Mouse (Mus musculus) limb, embryonic 11.5 days (tissue): ENCODE data around the gene Rassf1. TPM values are rescaled to one million over a fixed set of nuclear protein-coding genes. Genes with fewer than 3 reads are reported as not detected.

ENCODE experiments used
- ATAC-seq: fragments of 200-750 bp; cut with Nextera tagmentation; 2 replicates; pipeline ENCODE4 v1.8.0; 2017; ENCODE audit warnings: low read depth; ENCODE audit not compliant: insufficient number of reproducible peaks, low FRiP score, low TSS enrichment
- DNase-seq: peaks from one replicate; pipeline ENCODE4 v3.0.0-alpha.2; 2015; ENCODE audit warnings: low spot score
- H3K27ac ChIP-seq: fragments of 300-500 bp; sonication (generic); replicated peaks from 2 replicates; pipeline ENCODE4 v1.5.1; 2014; ENCODE audit warnings: low read depth, mild to moderate bottlenecking, low read length
- H3K27me3 ChIP-seq: fragments of 300-500 bp; sonication (generic); 2 replicates; pipeline ENCODE4 v1.6.1; 2014; ENCODE audit warnings: mild to moderate bottlenecking, low read length, mixed read lengths; ENCODE audit not compliant: control insufficient read depth, insufficient read depth
- H3K36me3 ChIP-seq: fragments of 300-500 bp; sonication (generic); 2 replicates; pipeline ENCODE4 v1.6.1; 2014; ENCODE audit warnings: mild to moderate bottlenecking, low read length, moderate library complexity, mixed read lengths; ENCODE audit not compliant: control insufficient read depth, insufficient read depth
- H3K4me1 ChIP-seq: fragments of 300-500 bp; sonication (generic); 2 replicates; pipeline ENCODE4 v1.6.1; 2014; ENCODE audit warnings: low read length, mixed read lengths; ENCODE audit not compliant: control insufficient read depth, insufficient read depth
- H3K4me2 ChIP-seq: fragments of 300-500 bp; sonication (generic); 2 replicates; pipeline ENCODE4 v1.6.1; 2014; ENCODE audit warnings: low read depth, mild to moderate bottlenecking, moderate library complexity; ENCODE audit not compliant: severe bottlenecking
- H3K4me3 ChIP-seq: fragments of 300-500 bp; sonication (generic); 2 replicates; pipeline ENCODE4 v1.5.1; 2014; ENCODE audit warnings: low read depth, low read length
- H3K9ac ChIP-seq: fragments of 300-500 bp; sonication (generic); 2 replicates; pipeline ENCODE4 v1.6.1; 2014; ENCODE audit warnings: mild to moderate bottlenecking, low read length
- H3K9me3 ChIP-seq: fragments of 300-500 bp; sonication (generic); 2 replicates; pipeline ENCODE4 v1.6.1; 2016; ENCODE audit warnings: low read length; ENCODE audit not compliant: control insufficient read depth
- WGBS: fragments of 180-500 bp; shearing (Covaris S2); extraction: QIAGEN DNeasy Blood & Tissue Kit; methylation state at CpG from one replicate; pipeline ENCODE4 v1.1.7; 2014; 5-methylcytosine and 5-hydroxymethylcytosine counted together
- polyA plus RNA-seq: library from polyadenylated mRNA; unstranded; fragments of >200 nt; fragmentation: Nextera tagmentation; extraction: Ambion mirVana; gene quantifications from 2 replicates; pipeline ENCODE4 v1.2.1, GENCODE M21; 2014

Rassf1 gene
- polyA plus RNA-seq, 1 experiment from 2014 or later = 46.7 TPM

DNA sequence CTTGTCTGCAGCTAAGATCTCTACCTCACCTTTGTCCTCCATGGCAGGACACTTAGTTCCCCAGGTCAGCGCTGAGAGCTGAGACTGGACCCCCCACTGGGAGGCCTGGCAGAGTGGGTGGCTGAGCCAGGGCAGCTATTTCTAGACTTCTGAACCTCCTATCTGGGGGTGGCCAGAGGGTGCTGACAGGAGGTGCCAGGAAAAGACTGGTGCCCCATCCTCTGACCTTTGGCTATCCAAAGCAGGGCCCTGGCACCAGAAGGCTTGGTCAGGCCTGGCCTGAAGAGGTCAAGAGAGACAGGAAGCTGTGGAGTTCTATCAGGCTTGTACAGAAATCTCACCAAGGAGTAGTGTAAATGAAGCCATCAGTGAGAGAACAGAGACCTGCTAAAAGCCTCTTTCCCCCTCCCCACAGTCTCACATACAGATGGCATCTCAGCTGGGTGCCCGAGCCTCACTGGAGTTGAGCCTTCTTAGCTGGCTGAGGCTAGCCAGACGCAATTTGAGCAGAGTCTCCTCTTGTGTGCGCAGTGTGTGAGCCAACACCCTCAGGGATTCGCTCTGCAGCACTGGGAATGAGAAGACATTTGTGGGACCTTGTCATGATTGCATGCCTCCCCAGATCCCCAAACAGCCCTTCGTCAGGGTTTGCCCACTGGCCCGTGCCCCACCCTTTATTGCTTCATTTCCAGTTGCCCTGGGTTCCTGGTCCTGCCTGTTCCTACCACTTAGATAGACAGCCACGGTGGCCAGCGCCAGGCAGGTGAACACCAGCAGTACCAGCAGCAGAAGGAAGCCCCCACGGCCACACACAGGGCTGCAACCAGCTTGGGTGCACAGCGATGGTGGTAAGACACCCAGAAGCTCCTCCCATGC, 42.0 kb downstream of the Rassf1 start:
- DNase-seq (no peak), ATAC-seq (no peak)
- no peaks in the 10 kb centered on the region for H3K9me3 ChIP-seq
- 82% methylated on average over 11 of the region's 11 CpGs for WGBS
- no peak overlapping the region for H3K9ac ChIP-seq
- peaks cover 2% of the 10 kb centered on the region for H3K4me1 ChIP-seq
- no peak overlapping the region for H3K4me2 ChIP-seq
- H3K27ac ChIP-seq = no peak overlapping the region
- peaks cover 27% of the 10 kb centered on the region for H3K36me3 ChIP-seq
- no peak overlapping the region for H3K4me3 ChIP-seq
- H3K27me3 ChIP-seq = no peaks in the 10 kb centered on the region

DNA sequence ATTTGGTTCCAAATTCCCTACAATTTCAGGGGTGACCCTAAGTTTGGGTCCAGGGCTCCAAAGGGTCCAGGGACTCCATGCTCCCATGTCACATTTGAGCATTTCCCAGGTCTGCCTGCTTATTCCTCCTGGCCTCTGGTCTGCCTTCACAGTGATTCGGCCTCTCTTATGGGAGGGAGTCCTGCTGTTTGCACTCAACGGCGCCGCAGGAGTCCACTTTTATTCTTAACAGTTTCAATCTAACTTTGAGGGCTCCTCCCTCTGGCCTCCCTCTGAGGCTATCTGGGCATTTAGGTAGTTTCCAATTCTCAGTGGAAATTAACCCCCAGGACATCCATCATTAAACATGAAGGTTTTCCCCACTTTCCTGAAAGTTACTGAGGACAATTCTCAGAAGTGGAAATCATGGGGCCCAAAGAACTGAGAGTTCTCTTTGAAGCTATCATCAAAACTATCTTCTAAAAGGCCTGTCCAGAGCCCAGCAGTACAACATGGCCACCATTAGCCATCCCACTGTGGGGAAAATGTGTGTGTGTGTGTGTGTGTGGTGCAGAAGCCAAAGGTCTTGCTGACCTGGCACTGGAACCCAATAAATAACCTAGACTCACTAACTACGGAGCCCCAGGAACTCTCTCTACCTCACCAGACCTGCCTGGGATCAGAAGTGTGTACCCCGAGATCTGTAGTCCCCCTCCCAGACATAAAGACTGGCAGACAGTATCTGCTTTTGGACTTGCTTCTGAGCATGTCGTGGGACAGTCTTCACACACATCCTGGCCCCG, 43.1 kb downstream of the Rassf1 start:
- no peak for ATAC-seq
- H3K9me3 ChIP-seq = no peaks in the 10 kb centered on the region
- H3K9ac ChIP-seq = no peak overlapping the region

DNA sequence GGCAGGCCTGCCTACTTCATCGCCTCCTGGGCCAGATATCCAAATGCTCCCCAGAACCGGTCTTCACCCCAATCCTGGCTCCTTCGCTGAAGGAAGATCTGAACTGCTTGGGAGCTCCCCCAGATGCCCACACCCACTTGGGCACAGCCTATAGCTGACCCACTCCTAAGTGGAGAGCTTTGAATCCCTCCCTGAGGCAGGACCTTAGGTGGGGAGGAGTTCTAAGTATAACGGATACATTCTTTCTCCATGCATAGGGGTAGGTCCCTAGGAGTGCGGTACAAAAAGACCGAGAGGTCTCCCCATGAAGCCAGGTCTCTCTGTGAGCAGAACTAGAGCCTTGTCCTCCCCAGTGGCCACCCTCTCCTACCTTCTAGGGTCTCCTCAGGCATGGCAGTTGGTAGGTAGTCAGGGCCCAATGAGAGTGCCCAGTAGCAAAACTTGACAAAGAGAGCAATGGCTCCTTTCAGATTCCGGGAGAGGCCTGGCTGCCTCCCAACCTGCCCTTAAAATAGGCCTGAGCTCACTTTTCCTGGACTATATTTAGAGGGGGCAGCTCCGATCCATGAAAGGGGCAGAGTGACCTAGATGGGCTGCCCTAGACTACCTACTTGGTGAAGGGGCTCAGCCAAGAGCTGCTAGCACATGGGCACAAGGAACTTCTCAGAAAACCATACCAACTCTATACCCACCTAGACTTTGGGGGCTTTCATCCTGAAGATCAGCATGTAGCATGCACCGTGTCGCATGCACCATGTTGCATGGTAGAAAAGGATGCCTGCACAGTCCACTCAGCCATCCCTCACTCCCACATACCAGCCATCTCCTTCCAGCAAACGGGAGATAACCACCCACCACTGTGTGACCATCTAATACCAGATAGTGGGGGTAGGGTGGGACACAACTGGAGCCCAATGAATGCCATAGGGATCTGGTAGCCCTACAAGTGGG, 45.5 kb downstream of the Rassf1 start:
- H3K4me1 ChIP-seq = no peaks in the 10 kb centered on the region
- no peak overlapping the region for H3K4me3 ChIP-seq
- ATAC-seq (no peak), DNase-seq (no peak)
- no peaks in the 10 kb centered on the region for H3K27me3 ChIP-seq
- H3K27ac ChIP-seq = no peak overlapping the region
- H3K4me2 ChIP-seq = no peak overlapping the region
- no peaks in the 10 kb centered on the region for H3K9me3 ChIP-seq
- WGBS = 92% methylated on average over 11 of the region's 11 CpGs
- H3K9ac ChIP-seq = no peak overlapping the region
- peaks cover 12% of the 10 kb centered on the region for H3K36me3 ChIP-seq

More for the DNA sequence above, 43.1 kb downstream of the Rassf1 start:
- no peak overlapping the region for H3K4me2 ChIP-seq
- H3K27me3 ChIP-seq = no peaks in the 10 kb centered on the region
- no peak overlapping the region for H3K4me3 ChIP-seq
- no peak overlapping the region for H3K27ac ChIP-seq
- H3K36me3 ChIP-seq = peaks cover 27% of the 10 kb centered on the region
- no peaks in the 10 kb centered on the region for H3K4me1 ChIP-seq
- DNase-seq = no peak
- WGBS = 75% methylated on average over 8 of the region's 8 CpGs

DNA sequence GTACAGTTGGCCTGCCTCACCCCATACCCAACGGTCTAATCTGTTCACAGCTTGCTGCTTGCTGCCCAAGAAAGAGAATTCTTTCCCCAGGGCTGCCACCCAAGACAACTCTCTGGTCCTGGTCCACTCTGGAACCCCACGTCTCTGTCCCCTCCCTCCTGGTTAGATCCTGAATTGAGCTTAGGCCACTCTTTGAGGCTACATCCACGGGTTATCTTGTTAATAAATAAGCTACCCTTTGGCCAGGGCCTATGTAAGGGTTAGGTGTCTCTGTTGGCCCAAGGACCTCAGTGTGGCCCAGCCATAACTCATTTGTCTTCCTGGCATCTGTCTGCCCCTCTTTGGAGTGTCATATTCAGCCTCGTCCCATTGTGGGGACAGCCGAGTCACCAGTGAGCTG, 47.0 kb downstream of the Rassf1 start:
- Histone ChIP-seq H3K27ac (no peak overlapping the region), H3K9me3 (no peaks in the 10 kb centered on the region), H3K36me3 (peaks cover 5% of the 10 kb centered on the region), H3K4me3 (no peak overlapping the region), H3K4me1 (peaks cover 4% of the 10 kb centered on the region), H3K27me3 (no peaks in the 10 kb centered on the region), H3K9ac (no peak overlapping the region), H3K4me2 (no peak overlapping the region)
- DNase-seq (no peak), ATAC-seq (no peak)
- WGBS = 77% methylated on average over 5 of the region's 5 CpGs

DNA sequence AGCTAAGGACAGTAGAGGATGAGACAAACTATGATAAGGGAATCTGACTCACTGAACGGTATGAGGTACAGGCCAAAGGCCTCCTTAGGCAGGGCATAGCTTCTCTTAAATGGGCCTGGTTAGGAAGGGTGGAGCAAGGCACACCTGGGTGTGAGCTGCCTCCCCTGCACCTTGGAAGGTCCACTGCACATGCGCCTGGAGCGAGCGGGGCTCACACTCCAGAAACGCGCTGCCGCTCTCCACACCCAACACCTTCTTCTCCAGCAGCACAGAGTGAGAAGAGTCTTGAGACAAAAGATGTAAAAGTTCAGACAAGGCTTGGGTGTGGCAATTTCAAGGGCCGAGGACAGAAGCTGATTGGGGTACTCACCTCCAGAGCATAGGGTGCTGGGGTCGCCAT, 48.1 kb downstream of the Rassf1 start:
- Histone ChIP-seq H3K36me3 (no peaks in the 10 kb centered on the region; the same call in 1 of the 2 replicates), H3K4me1 (peaks cover 10% of the 10 kb centered on the region), H3K27me3 (no peaks in the 10 kb centered on the region), H3K9me3 (no peaks in the 10 kb centered on the region), H3K27ac (no peak overlapping the region), H3K4me2 (no peak overlapping the region), H3K4me3 (no peak overlapping the region), H3K9ac (no peak overlapping the region)
- WGBS = 87% methylated on average over 9 of the region's 9 CpGs
- no peak for DNase-seq
- ATAC-seq = no peak

DNA sequence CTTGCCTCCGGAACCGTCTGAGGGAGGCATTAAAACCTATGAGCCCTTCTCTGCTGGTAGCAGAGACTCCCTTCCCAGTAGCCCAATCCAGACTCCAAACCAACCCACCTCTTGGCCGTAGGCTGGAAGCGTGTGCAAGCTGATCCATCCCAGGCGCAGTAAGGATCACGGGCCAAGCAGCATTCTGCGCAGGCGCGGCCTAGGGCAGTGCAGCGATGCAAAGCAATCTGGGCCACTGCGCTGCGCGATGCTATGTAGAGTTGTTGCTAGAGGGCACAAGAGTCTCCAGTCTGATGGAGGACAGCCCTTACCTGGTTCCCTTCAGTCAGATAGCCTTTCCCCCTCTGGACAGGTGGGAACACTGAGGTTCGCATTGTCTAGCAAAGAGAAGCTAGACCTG, 48.5 kb downstream of the Rassf1 start:
- no peaks in the 10 kb centered on the region for H3K27me3 ChIP-seq
- no peak overlapping the region for H3K9ac ChIP-seq
- H3K27ac ChIP-seq = no peak overlapping the region
- no peak overlapping the region for H3K4me2 ChIP-seq
- H3K4me3 ChIP-seq = no peak overlapping the region
- DNase-seq = no peak
- WGBS = 74% methylated on average over 14 of the region's 14 CpGs
- no peaks in the 10 kb centered on the region for H3K9me3 ChIP-seq
- peaks cover 14% of the 10 kb centered on the region for H3K4me1 ChIP-seq
- ATAC-seq = no peak
- H3K36me3 ChIP-seq = no peaks in the 10 kb centered on the region; the same call in 1 of the 2 replicates

DNA sequence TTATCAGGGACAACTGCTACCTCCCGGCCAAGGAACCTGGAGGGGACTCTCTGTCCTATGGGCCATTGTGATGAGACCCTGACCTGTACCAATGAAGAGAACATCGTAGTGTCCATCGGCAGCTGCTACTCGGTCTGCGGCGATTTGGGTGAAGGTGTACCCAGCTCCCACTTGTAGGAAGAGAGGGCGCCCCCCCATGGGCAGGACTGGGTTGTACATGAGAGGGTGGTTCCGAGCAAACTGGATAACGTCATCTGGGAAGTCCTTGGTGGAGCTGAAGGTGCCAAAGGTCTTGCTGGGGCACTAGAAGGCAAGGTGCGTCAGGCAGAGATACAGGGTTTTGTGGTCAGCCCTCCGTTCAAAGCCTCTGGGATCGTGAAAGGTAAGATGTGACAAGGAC, 49.4 kb downstream of the Rassf1 start:
- Histone ChIP-seq H3K27me3 (no peaks in the 10 kb centered on the region), H3K4me3 (no peak overlapping the region), H3K27ac (no peak overlapping the region), H3K9me3 (no peaks in the 10 kb centered on the region), H3K36me3 (no peaks in the 10 kb centered on the region; the same call in 1 of the 2 replicates), H3K4me2 (no peak overlapping the region), H3K9ac (no peak overlapping the region), H3K4me1 (peaks cover 23% of the 10 kb centered on the region)
- DNase-seq = no peak
- ATAC-seq = no peak
- WGBS = 79% methylated on average over 12 of the region's 12 CpGs

DNA sequence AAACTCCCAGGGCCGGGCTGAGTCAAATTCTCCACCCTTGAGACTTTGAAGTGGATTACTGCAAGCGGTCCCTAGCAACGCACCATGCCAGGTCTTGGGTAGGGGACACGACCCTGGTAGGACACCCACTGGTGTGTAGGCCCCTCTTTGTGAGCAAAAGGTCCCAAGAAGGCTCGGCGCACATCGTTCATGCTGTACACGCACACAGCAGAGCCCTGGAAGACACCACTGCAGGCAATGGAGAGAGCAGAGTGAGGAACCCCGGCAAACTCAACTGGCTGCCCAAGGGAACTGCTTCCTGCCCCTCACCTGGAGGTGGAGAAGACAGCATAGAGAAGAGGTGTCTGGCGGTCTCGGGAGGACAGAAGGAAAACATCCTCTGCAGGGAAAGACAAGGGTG, 49.9 kb downstream of the Rassf1 start:
- no peak overlapping the region for H3K4me2 ChIP-seq
- no peaks in the 10 kb centered on the region for H3K27me3 ChIP-seq
- H3K4me1 ChIP-seq = peaks cover 28% of the 10 kb centered on the region
- H3K4me3 ChIP-seq = no peak overlapping the region
- H3K27ac ChIP-seq = no peak overlapping the region
- WGBS = 86% methylated on average over 11 of the region's 11 CpGs
- DNase-seq (no peak), ATAC-seq (no peak)
- no peaks in the 10 kb centered on the region; the same call in 1 of the 2 replicates for H3K36me3 ChIP-seq
- H3K9ac ChIP-seq = no peak overlapping the region
- H3K9me3 ChIP-seq = no peaks in the 10 kb centered on the region
